Mouse (Mus musculus): ENCODE results near the gene Vmn2r83. TPM values are rescaled to one million over a fixed set of nuclear protein-coding genes. Genes with fewer than 3 reads are reported as not detected.
"Not testable (repeated sequence)": the region's sequence is repeated elsewhere in the genome, so short reads cannot be mapped to it uniquely, and the experiment has no call there.

Vmn2r83 gene
- not detected in 2 replicates for polyA plus RNA-seq (2015; fragmentation: Nextera tagmentation; extraction: Ambion mirVana)

- no peak for ATAC-seq (replicated peaks; ENCODE audit: extremely low read depth, insufficient read depth, low FRiP score)
- Histone ChIP-seq H3K4me3 (ENCODE audit: low read length) (no peak within 1 kb of the TSS), H3K9ac (ENCODE audit: low read length) (no peak within 1 kb of the TSS), H3K4me2 (ENCODE audit: low read depth, low read length) (no peak within 1 kb of the TSS), H3K36me3 (ENCODE audit: control insufficient read depth, insufficient read depth) (no peaks in the 10 kb centered on the region), H3K27ac (ENCODE audit: low read length) (no peak within 1 kb of the TSS), H3K9me3 (replicated peaks; ENCODE audit: control insufficient read depth, low read length) (no peaks in the 10 kb centered on the region), H3K27me3 (ENCODE audit: control insufficient read depth, insufficient read depth, low read length) (no peaks in the 10 kb centered on the region), H3K4me1 (ENCODE audit: control insufficient read depth, insufficient read depth, low read length) (no peaks in the 10 kb centered on the region)
Observed at GRCm38 (mm10) chr10:79468431-79468830, at the start of gene Vmn2r83. Gene Vmn2r83 (plus strand): TSS chr10:79468731.

GRCm38 (mm10) chr10:79435141-79435820, 33.2 kb upstream of the Vmn2r83 start:
- H3K4me1 ChIP-seq (ENCODE audit: control insufficient read depth, insufficient read depth, low read length); H3K4me2 ChIP-seq (ENCODE audit: low read depth, low read length); H3K9me3 ChIP-seq (replicated peaks; ENCODE audit: control insufficient read depth, low read length); ATAC-seq (replicated peaks; ENCODE audit: extremely low read depth, insufficient read depth, low FRiP score); H3K27me3 ChIP-seq (ENCODE audit: control insufficient read depth, insufficient read depth, low read length); H3K4me3 ChIP-seq (ENCODE audit: low read length); H3K9ac ChIP-seq (ENCODE audit: low read length); H3K36me3 ChIP-seq (ENCODE audit: control insufficient read depth, insufficient read depth); H3K27ac ChIP-seq (ENCODE audit: low read length): not testable (repeated sequence)
- 80% methylated on average over 23 of the region's 23 CpGs for WGBS

GRCm38 (mm10) chr10:79495886-79496285, 27.4 kb downstream of the Vmn2r83 start:
- 62% methylated on average over 3 of the region's 3 CpGs for WGBS
- no peak overlapping the region for H3K9ac ChIP-seq (ENCODE audit: low read length)
- ATAC-seq (replicated peaks; ENCODE audit: extremely low read depth, insufficient read depth, low FRiP score), result no peak
- H3K27me3 ChIP-seq (ENCODE audit: control insufficient read depth, insufficient read depth, low read length), result no peaks in the 10 kb centered on the region
- H3K36me3 ChIP-seq (ENCODE audit: control insufficient read depth, insufficient read depth), result no peaks in the 10 kb centered on the region
- no peaks in the 10 kb centered on the region for H3K4me1 ChIP-seq (ENCODE audit: control insufficient read depth, insufficient read depth, low read length)
- H3K27ac ChIP-seq (ENCODE audit: low read length), result no peak overlapping the region
- no peak overlapping the region for H3K4me3 ChIP-seq (ENCODE audit: low read length)
- H3K4me2 ChIP-seq (ENCODE audit: low read depth, low read length), result no peak overlapping the region
- H3K9me3 ChIP-seq (replicated peaks; ENCODE audit: control insufficient read depth, low read length), result no peaks in the 10 kb centered on the region

- Histone ChIP-seq H3K9me3 (replicated peaks; ENCODE audit: control insufficient read depth, low read length) (no peaks in the 10 kb centered on the region), H3K4me3 (ENCODE audit: low read length) (no peak overlapping the region), H3K4me2 (ENCODE audit: low read depth, low read length) (no peak overlapping the region), H3K9ac (ENCODE audit: low read length) (no peak overlapping the region), H3K36me3 (ENCODE audit: control insufficient read depth, insufficient read depth) (no peaks in the 10 kb centered on the region), H3K27me3 (ENCODE audit: control insufficient read depth, insufficient read depth, low read length) (no peaks in the 10 kb centered on the region), H3K27ac (ENCODE audit: low read length) (no peak overlapping the region), H3K4me1 (ENCODE audit: control insufficient read depth, insufficient read depth, low read length) (no peaks in the 10 kb centered on the region)
- no peak for ATAC-seq (replicated peaks; ENCODE audit: extremely low read depth, insufficient read depth, low FRiP score)
- 37% methylated on average over 2 of the region's 2 CpGs for WGBS
Observed at GRCm38 (mm10) chr10:79496701-79497288, 28.3 kb downstream of the Vmn2r83 start.

GRCm38 (mm10) chr10:79502830-79503644, 34.5 kb downstream of the Vmn2r83 start:
- Histone ChIP-seq H3K27me3 (ENCODE audit: control insufficient read depth, insufficient read depth, low read length) (no peaks in the 10 kb centered on the region), H3K4me2 (ENCODE audit: low read depth, low read length) (no peak overlapping the region), H3K27ac (ENCODE audit: low read length) (no peak overlapping the region), H3K9ac (ENCODE audit: low read length) (no peak overlapping the region), H3K4me3 (ENCODE audit: low read length) (no peak overlapping the region), H3K36me3 (ENCODE audit: control insufficient read depth, insufficient read depth) (no peaks in the 10 kb centered on the region), H3K9me3 (replicated peaks; ENCODE audit: control insufficient read depth, low read length) (no peaks in the 10 kb centered on the region), H3K4me1 (ENCODE audit: control insufficient read depth, insufficient read depth, low read length) (no peaks in the 10 kb centered on the region)
- WGBS, result 56% methylated on average over 6 of the region's 6 CpGs
- no peak for ATAC-seq (replicated peaks; ENCODE audit: extremely low read depth, insufficient read depth, low FRiP score)

GRCm38 (mm10) chr10:79506709-79507108, 38.2 kb downstream of the Vmn2r83 start:
- no peaks in the 10 kb centered on the region for H3K9me3 ChIP-seq (replicated peaks; ENCODE audit: control insufficient read depth, low read length)
- no peaks in the 10 kb centered on the region for H3K36me3 ChIP-seq (ENCODE audit: control insufficient read depth, insufficient read depth)
- H3K27ac ChIP-seq (ENCODE audit: low read length), result no peak overlapping the region
- 73% methylated on average over 2 of the region's 2 CpGs for WGBS
- no peaks in the 10 kb centered on the region for H3K27me3 ChIP-seq (ENCODE audit: control insufficient read depth, insufficient read depth, low read length)
- no peak overlapping the region for H3K9ac ChIP-seq (ENCODE audit: low read length)
- H3K4me2 ChIP-seq (ENCODE audit: low read depth, low read length), result no peak overlapping the region
- H3K4me3 ChIP-seq (ENCODE audit: low read length), result no peak overlapping the region
- ATAC-seq (replicated peaks; ENCODE audit: extremely low read depth, insufficient read depth, low FRiP score), result no peak
- H3K4me1 ChIP-seq (ENCODE audit: control insufficient read depth, insufficient read depth, low read length), result no peaks in the 10 kb centered on the region

GRCm38 (mm10) chr10:79524433-79524832, 55.9 kb downstream of the Vmn2r83 start:
- Histone ChIP-seq H3K4me3 (ENCODE audit: low read length) (no peak overlapping the region), H3K9me3 (replicated peaks; ENCODE audit: control insufficient read depth, low read length) (no peaks in the 10 kb centered on the region), H3K27ac (ENCODE audit: low read length) (no peak overlapping the region), H3K4me2 (ENCODE audit: low read depth, low read length) (no peak overlapping the region), H3K9ac (ENCODE audit: low read length) (no peak overlapping the region), H3K36me3 (ENCODE audit: control insufficient read depth, insufficient read depth) (0 out of 2 replicates have a peak, but pooled peaks cover 2% of the 10 kb centered on the region), H3K27me3 (ENCODE audit: control insufficient read depth, insufficient read depth, low read length) (no peaks in the 10 kb centered on the region), H3K4me1 (ENCODE audit: control insufficient read depth, insufficient read depth, low read length) (no peaks in the 10 kb centered on the region)
- WGBS, result 89% methylated on average over 1 of the region's 1 CpGs
- ATAC-seq (replicated peaks; ENCODE audit: extremely low read depth, insufficient read depth, low FRiP score), result no peak

GRCm38 (mm10) chr10:79525456-79526325, 57.2 kb downstream of the Vmn2r83 start:
- no peak overlapping the region for H3K27ac ChIP-seq (ENCODE audit: low read length)
- no peak for ATAC-seq (replicated peaks; ENCODE audit: extremely low read depth, insufficient read depth, low FRiP score)
- no peak overlapping the region for H3K4me3 ChIP-seq (ENCODE audit: low read length)
- H3K36me3 ChIP-seq (ENCODE audit: control insufficient read depth, insufficient read depth), result 0 out of 2 replicates have a peak, but pooled peaks cover 2% of the 10 kb centered on the region
- H3K4me1 ChIP-seq (ENCODE audit: control insufficient read depth, insufficient read depth, low read length), result no peaks in the 10 kb centered on the region
- 84% methylated on average over 8 of the region's 8 CpGs for WGBS
- no peak overlapping the region for H3K9ac ChIP-seq (ENCODE audit: low read length)
- no peaks in the 10 kb centered on the region for H3K9me3 ChIP-seq (replicated peaks; ENCODE audit: control insufficient read depth, low read length)
- H3K4me2 ChIP-seq (ENCODE audit: low read depth, low read length), result no peak overlapping the region
- no peaks in the 10 kb centered on the region for H3K27me3 ChIP-seq (ENCODE audit: control insufficient read depth, insufficient read depth, low read length)
